Mouse (Mus musculus) heart, embryonic 11.5 days (tissue): Measurements from ENCODE around the gene Exosc10. TPM values are rescaled to one million over a fixed set of nuclear protein-coding genes. Genes with fewer than 3 reads are reported as not detected.

ENCODE experiments used
- ATAC-seq: fragments of 200-750 bp; cut with Nextera tagmentation; replicated peaks from 2 replicates; pipeline ENCODE4 v1.8.0; 2017; ENCODE audit warnings: moderate library complexity; ENCODE audit not compliant: insufficient number of reproducible peaks, low FRiP score, low TSS enrichment
- H3K27ac ChIP-seq: fragments of 300-500 bp; sonication (generic); 2 replicates; pipeline ENCODE4 v1.5.1; 2014; ENCODE audit warnings: mild to moderate bottlenecking, low read depth, low read length
- H3K27me3 ChIP-seq: fragments of 300-500 bp; sonication (generic); 2 replicates; pipeline ENCODE4 v1.6.1; 2014; ENCODE audit warnings: mild to moderate bottlenecking, low read length, mixed read lengths; ENCODE audit not compliant: control insufficient read depth, insufficient read depth
- H3K36me3 ChIP-seq: fragments of 300-500 bp; sonication (generic); 2 replicates; pipeline ENCODE4 v1.6.1; 2014; ENCODE audit warnings: mild to moderate bottlenecking, low read length, moderate library complexity, mixed read lengths; ENCODE audit not compliant: control insufficient read depth, insufficient read depth
- H3K4me1 ChIP-seq: fragments of 300-500 bp; sonication (generic); 2 replicates; pipeline ENCODE4 v1.6.1; 2014; ENCODE audit warnings: low read length; ENCODE audit not compliant: control insufficient read depth, insufficient read depth
- H3K4me2 ChIP-seq: fragments of 300-500 bp; sonication (generic); 2 replicates; pipeline ENCODE4 v1.6.1; 2014; ENCODE audit warnings: mild to moderate bottlenecking, moderate library complexity
- H3K4me3 ChIP-seq: fragments of 300-500 bp; sonication (generic); 2 replicates; pipeline ENCODE4 v1.5.1; 2014; ENCODE audit warnings: low read depth, low read length
- H3K9ac ChIP-seq: fragments of 300-500 bp; sonication (generic); 2 replicates; pipeline ENCODE4 v1.6.1; 2014; ENCODE audit warnings: mild to moderate bottlenecking, low read depth, low read length, moderate library complexity
- H3K9me3 ChIP-seq: fragments of 300-500 bp; sonication (generic); replicated peaks from 2 replicates; pipeline ENCODE4 v1.6.1; 2016; ENCODE audit warnings: low read length; ENCODE audit not compliant: control insufficient read depth
- WGBS: fragments of 180-500 bp; shearing (Covaris S2); extraction: QIAGEN DNeasy Blood & Tissue Kit; methylation state at CpG from one replicate; pipeline ENCODE4 v1.1.7; 2014; ENCODE audit not compliant: insufficient replicate concordance; 5-methylcytosine and 5-hydroxymethylcytosine counted together
- polyA plus RNA-seq: library from polyadenylated mRNA; unstranded; fragments of >200 nt; fragmentation: Nextera tagmentation; extraction: Ambion mirVana; gene quantifications from 2 replicates; pipeline ENCODE4 v1.2.1, GENCODE M21; 2014

Gene Exosc10
- polyA plus RNA-seq: 75.0 and 79.4 TPM in 2 replicates

- Histone ChIP-seq H3K9ac (peak within 1 kb of the TSS; percentile 99), H3K4me2 (peak within 1 kb of the TSS; percentile 86), H3K36me3 (peaks cover 45% of the 10 kb centered on the region), H3K27ac (peak within 1 kb of the TSS; percentile 95), H3K27me3 (no peaks in the 10 kb centered on the region), H3K9me3 (no peaks in the 10 kb centered on the region), H3K4me3 (peak within 1 kb of the TSS; percentile 85), H3K4me1 (no peaks in the 10 kb centered on the region)
- ATAC-seq: peak; percentile 89
- under 1% methylated on average over 60 of the region's 63 CpGs for WGBS
Measured at GRCm38 (mm10) chr4:148558297-148559000, at the start of gene Exosc10. Gene Exosc10, plus strand, starts transcription at chr4:148558429.

- Histone ChIP-seq H3K36me3 (peaks cover 12% of the 10 kb centered on the region; the same call in 1 of the 2 replicates), H3K27me3 (no peaks in the 10 kb centered on the region), H3K4me3 (no peak overlapping the region), H3K27ac (no peak overlapping the region), H3K4me1 (no peaks in the 10 kb centered on the region), H3K4me2 (no peak overlapping the region), H3K9me3 (no peaks in the 10 kb centered on the region), H3K9ac (no peak overlapping the region)
- ATAC-seq: no peak
- WGBS: 86% methylated on average over 8 of the region's 8 CpGs
Measured at GRCm38 (mm10) chr4:148509450-148510084, 48.7 kb upstream of the Exosc10 start.

- ATAC-seq: no peak
- H3K4me3 ChIP-seq: no peak overlapping the region
- no peak overlapping the region for H3K27ac ChIP-seq
- H3K36me3 ChIP-seq: peaks cover 21% of the 10 kb centered on the region
- no peaks in the 10 kb centered on the region for H3K9me3 ChIP-seq
- no peak overlapping the region for H3K4me2 ChIP-seq
- WGBS: 84% methylated on average over 4 of the region's 4 CpGs
- H3K27me3 ChIP-seq: no peaks in the 10 kb centered on the region
- H3K9ac ChIP-seq: no peak overlapping the region
- H3K4me1 ChIP-seq: no peaks in the 10 kb centered on the region
Measured at GRCm38 (mm10) chr4:148510691-148511090, 47.5 kb upstream of the Exosc10 start.

GRCm38 (mm10) chr4:148511334-148511733 lies 46.9 kb upstream of the Exosc10 start:
- Histone ChIP-seq H3K36me3 (peaks cover 23% of the 10 kb centered on the region), H3K4me2 (no peak overlapping the region), H3K9me3 (no peaks in the 10 kb centered on the region), H3K27me3 (no peaks in the 10 kb centered on the region), H3K27ac (no peak overlapping the region), H3K9ac (no peak overlapping the region), H3K4me1 (no peaks in the 10 kb centered on the region), H3K4me3 (no peak overlapping the region)
- ATAC-seq: no peak
- 92% methylated on average over 4 of the region's 4 CpGs for WGBS

- ATAC-seq: no peak
- Histone ChIP-seq H3K27ac (no peak overlapping the region), H3K27me3 (no peaks in the 10 kb centered on the region), H3K4me2 (no peak overlapping the region), H3K4me1 (peaks cover 4% of the 10 kb centered on the region; the same call in 1 of the 2 replicates), H3K9ac (no peak overlapping the region), H3K9me3 (no peaks in the 10 kb centered on the region), H3K36me3 (peaks cover 26% of the 10 kb centered on the region), H3K4me3 (no peak overlapping the region)
- WGBS: 78% methylated on average over 6 of the region's 6 CpGs
Measured at GRCm38 (mm10) chr4:148513021-148513559, 45.1 kb upstream of the Exosc10 start.

- Histone ChIP-seq H3K9me3 (no peaks in the 10 kb centered on the region), H3K4me1 (peaks cover 8% of the 10 kb centered on the region; the same call in 1 of the 2 replicates), H3K9ac (no peak overlapping the region), H3K4me3 (no peak overlapping the region), H3K36me3 (peaks cover 25% of the 10 kb centered on the region), H3K27ac (no peak overlapping the region), H3K27me3 (no peaks in the 10 kb centered on the region), H3K4me2 (no peak overlapping the region)
- ATAC-seq: no peak
- 85% methylated on average over 2 of the region's 2 CpGs for WGBS
Measured at GRCm38 (mm10) chr4:148515313-148515712, 42.9 kb upstream of the Exosc10 start.

- Histone ChIP-seq H3K4me3 (no peak overlapping the region), H3K27me3 (no peaks in the 10 kb centered on the region), H3K4me1 (peaks cover 8% of the 10 kb centered on the region; the same call in 1 of the 2 replicates), H3K4me2 (no peak overlapping the region), H3K9me3 (no peaks in the 10 kb centered on the region), H3K36me3 (peaks cover 30% of the 10 kb centered on the region), H3K27ac (no peak overlapping the region; the same call in 1 of the 2 replicates), H3K9ac (no peak overlapping the region)
- WGBS: 47% methylated on average over 4 of the region's 4 CpGs
- ATAC-seq: no peak
Measured at GRCm38 (mm10) chr4:148517809-148518208, 40.4 kb upstream of the Exosc10 start.

- Histone ChIP-seq H3K27me3 (no peaks in the 10 kb centered on the region), H3K4me1 (peaks cover 8% of the 10 kb centered on the region; the same call in 1 of the 2 replicates), H3K27ac (no peak overlapping the region; the same call in 1 of the 2 replicates), H3K9me3 (no peaks in the 10 kb centered on the region), H3K4me3 (no peak overlapping the region), H3K36me3 (peaks cover 30% of the 10 kb centered on the region), H3K4me2 (no peak overlapping the region), H3K9ac (0 out of 2 replicates have a peak overlapping the region, but pooled peaks have one; percentile 22)
- 37% methylated on average over 5 of the region's 5 CpGs for WGBS
- ATAC-seq: no peak; the same call in 1 of the 2 replicates
Measured at GRCm38 (mm10) chr4:148518235-148518795, 39.9 kb upstream of the Exosc10 start.
